Mouse (Mus musculus) CD8-positive naive resting alpha-beta T cell, adult 2 months (primary cell): Measurements from ENCODE around the gene Map2k4.

Experiments
- DNase-seq, 2 experiments: peaks; one replicate each; pipeline ENCODE4 v3.0.0; 2022; ENCODE audit warnings: low read depth in 2 of 2, low spot score in 2 of 2

The Map2k4 gene

GRCm38 (mm10) chr11:65773946-65774656 is 14.0 kb downstream of the Map2k4 start:
- no peak for DNase-seq

- DNase-seq: no peak
These were observed 14.6 kb downstream of the Map2k4 start for GRCm38 (mm10) chr11:65773535-65773934.

- no peak for DNase-seq
These were observed 16.6 kb downstream of the Map2k4 start for GRCm38 (mm10) chr11:65771546-65771945.

- DNase-seq: no peak
These were observed 18.1 kb downstream of the Map2k4 start for GRCm38 (mm10) chr11:65769990-65770389.

GRCm38 (mm10) chr11:65768445-65768844 is 19.7 kb downstream of the Map2k4 start:
- DNase-seq: no peak

- DNase-seq: no peak
These were observed 27.2 kb downstream of the Map2k4 start for GRCm38 (mm10) chr11:65760912-65761311.

GRCm38 (mm10) chr11:65759350-65759749 is 28.7 kb downstream of the Map2k4 start:
- DNase-seq: no peak

GRCm38 (mm10) chr11:65754161-65754560 is 33.9 kb downstream of the Map2k4 start:
- DNase-seq: no peak

- DNase-seq: no peak
These were observed 34.5 kb downstream of the Map2k4 start for GRCm38 (mm10) chr11:65753593-65753992.

- DNase-seq: no peak
These were observed 37.6 kb downstream of the Map2k4 start for GRCm38 (mm10) chr11:65750546-65750945.

- no peak for DNase-seq
These were observed 40.7 kb downstream of the Map2k4 start for GRCm38 (mm10) chr11:65747433-65747832.

- DNase-seq: no peak
These were observed 42.3 kb downstream of the Map2k4 start for GRCm38 (mm10) chr11:65745707-65746333.

GRCm38 (mm10) chr11:65743866-65744265 is 44.2 kb downstream of the Map2k4 start:
- DNase-seq: no peak

GRCm38 (mm10) chr11:65740811-65741210 is 47.3 kb downstream of the Map2k4 start:
- DNase-seq: no peak

GRCm38 (mm10) chr11:65740390-65740789 is 47.7 kb downstream of the Map2k4 start:
- no peak for DNase-seq

GRCm38 (mm10) chr11:65739880-65740279 is 48.2 kb downstream of the Map2k4 start:
- no peak for DNase-seq

- DNase-seq: no peak
These were observed 53.4 kb downstream of the Map2k4 start for GRCm38 (mm10) chr11:65734656-65735055.

- DNase-seq: no peak
These were observed 58.4 kb downstream of the Map2k4 start for GRCm38 (mm10) chr11:65729623-65730217.

- DNase-seq: no peak
These were observed 59.2 kb downstream of the Map2k4 start for GRCm38 (mm10) chr11:65728906-65729305.

- DNase-seq: no peak
These were observed 64.4 kb downstream of the Map2k4 start for GRCm38 (mm10) chr11:65723715-65724114.

GRCm38 (mm10) chr11:65721615-65722014 is 66.5 kb downstream of the Map2k4 start:
- DNase-seq: no peak

GRCm38 (mm10) chr11:65719960-65720359 is 68.1 kb downstream of the Map2k4 start:
- DNase-seq: no peak
